Mouse (Mus musculus): ENCODE results near the gene Afap1l2. TPM values are rescaled to one million over a fixed set of nuclear protein-coding genes. Genes with fewer than 3 reads are reported as not detected.

Gene Afap1l2
- polyA plus RNA-seq, 1 experiment: 9.2 TPM

- Histone ChIP-seq H3K36me3 (ENCODE audit: control insufficient read depth, insufficient read depth, low read length) (no peaks in the 10 kb centered on the region), H3K27ac (ENCODE audit: insufficient read depth, low read depth, low read length) (peak overlapping the region; percentile 80), H3K27me3 (replicated peaks; ENCODE audit: control insufficient read depth, insufficient read depth, low read length) (no peaks in the 10 kb centered on the region), H3K4me3 (ENCODE audit: insufficient read depth, low read depth, low read length) (no peak overlapping the region), H3K4me1 (ENCODE audit: control insufficient read depth, insufficient read depth, low read length) (no peaks in the 10 kb centered on the region)
- 53% methylated on average over 9 of the region's 9 CpGs for WGBS
- no peak for TF ChIP-seq POLR2A (IDR thresholded peaks at IDR 0.05; ENCODE audit: low read depth, low read length)
- TF ChIP-seq CTCF (conservative IDR thresholded peaks at IDR 0.05; ENCODE audit: insufficient read depth, insufficient read length, low read depth, low read length): no peak
- peak; percentile 84 for DNase-seq
These were observed 63.8 kb downstream of the Afap1l2 start for GRCm38 (mm10) chr19:56944211-56944610.

GRCm38 (mm10) chr19:56942216-56942615, 65.8 kb downstream of the Afap1l2 start:
- TF ChIP-seq POLR2A (IDR thresholded peaks at IDR 0.05; ENCODE audit: low read depth, low read length) (no peak), CTCF (conservative IDR thresholded peaks at IDR 0.05; ENCODE audit: insufficient read depth, insufficient read length, low read depth, low read length) (no peak)
- H3K27me3 ChIP-seq (replicated peaks; ENCODE audit: control insufficient read depth, insufficient read depth, low read length): no peaks in the 10 kb centered on the region
- no peak overlapping the region for H3K4me3 ChIP-seq (ENCODE audit: insufficient read depth, low read depth, low read length)
- no peak for DNase-seq
- H3K36me3 ChIP-seq (ENCODE audit: control insufficient read depth, insufficient read depth, low read length): no peaks in the 10 kb centered on the region
- H3K4me1 ChIP-seq (ENCODE audit: control insufficient read depth, insufficient read depth, low read length): no peaks in the 10 kb centered on the region
- 93% methylated on average over 7 of the region's 7 CpGs for WGBS
- H3K27ac ChIP-seq (ENCODE audit: insufficient read depth, low read depth, low read length): no peak overlapping the region

DNA sequence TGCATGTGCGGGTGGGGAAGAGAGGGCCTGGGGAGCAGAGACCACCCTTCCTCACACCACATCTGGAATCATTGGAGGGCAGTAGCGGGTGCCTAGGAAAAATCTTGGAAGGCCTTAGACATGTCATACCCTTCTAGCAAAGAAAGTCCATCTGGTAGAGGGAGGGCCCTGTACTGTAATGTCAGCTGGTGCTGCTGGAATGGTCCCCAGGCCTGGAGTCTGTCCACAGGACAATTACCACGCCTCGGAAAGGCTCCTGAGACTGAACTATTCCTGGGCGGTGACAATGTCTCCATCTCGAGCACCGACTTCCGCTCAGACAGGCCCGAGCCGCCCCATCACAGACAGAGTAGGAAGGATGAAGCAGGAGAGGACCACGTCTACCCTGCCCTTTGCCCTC, 67.5 kb downstream of the Afap1l2 start:
- Histone ChIP-seq H3K4me1 (ENCODE audit: control insufficient read depth, insufficient read depth, low read length) (no peaks in the 10 kb centered on the region), H3K27ac (ENCODE audit: insufficient read depth, low read depth, low read length) (no peak overlapping the region), H3K36me3 (ENCODE audit: control insufficient read depth, insufficient read depth, low read length) (no peaks in the 10 kb centered on the region), H3K27me3 (replicated peaks; ENCODE audit: control insufficient read depth, insufficient read depth, low read length) (no peaks in the 10 kb centered on the region), H3K4me3 (ENCODE audit: insufficient read depth, low read depth, low read length) (no peak overlapping the region)
- peak; percentile 64 for DNase-seq
- WGBS: 80% methylated on average over 11 of the region's 11 CpGs
- TF ChIP-seq CTCF (conservative IDR thresholded peaks at IDR 0.05; ENCODE audit: insufficient read depth, insufficient read length, low read depth, low read length) (no peak), POLR2A (IDR thresholded peaks at IDR 0.05; ENCODE audit: low read depth, low read length) (no peak)

DNA sequence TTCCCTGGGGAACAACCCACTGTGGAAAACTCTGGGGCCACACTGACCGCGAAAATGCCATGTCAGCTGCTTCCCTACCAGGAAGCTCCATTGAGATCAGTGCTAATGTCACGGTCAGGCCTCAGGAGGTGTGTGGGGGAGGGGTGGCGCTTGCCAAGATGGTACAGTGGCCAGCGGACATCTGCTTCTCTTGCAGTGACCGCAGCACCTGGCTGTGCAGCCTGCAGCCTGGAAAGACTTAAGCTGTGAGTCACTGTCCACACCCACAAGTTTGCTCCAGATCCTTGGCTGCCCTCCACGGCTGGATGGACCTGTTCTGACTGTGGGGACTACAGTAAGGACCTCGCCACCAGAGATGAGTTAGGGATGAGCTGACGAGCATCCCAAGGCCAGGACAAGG, 68.2 kb downstream of the Afap1l2 start:
- DNase-seq: peak; percentile 78
- no peak overlapping the region; the same call in 1 of the 2 replicates for H3K27ac ChIP-seq (ENCODE audit: insufficient read depth, low read depth, low read length)
- no peak overlapping the region for H3K4me3 ChIP-seq (ENCODE audit: insufficient read depth, low read depth, low read length)
- H3K27me3 ChIP-seq (replicated peaks; ENCODE audit: control insufficient read depth, insufficient read depth, low read length): no peaks in the 10 kb centered on the region
- TF ChIP-seq POLR2A (IDR thresholded peaks at IDR 0.05; ENCODE audit: low read depth, low read length): no peak
- no peak for TF ChIP-seq CTCF (conservative IDR thresholded peaks at IDR 0.05; ENCODE audit: insufficient read depth, insufficient read length, low read depth, low read length)
- H3K4me1 ChIP-seq (ENCODE audit: control insufficient read depth, insufficient read depth, low read length): no peaks in the 10 kb centered on the region
- no peaks in the 10 kb centered on the region for H3K36me3 ChIP-seq (ENCODE audit: control insufficient read depth, insufficient read depth, low read length)
- 39% methylated on average over 9 of the region's 9 CpGs for WGBS

- Histone ChIP-seq H3K36me3 (ENCODE audit: control insufficient read depth, insufficient read depth, low read length) (no peaks in the 10 kb centered on the region), H3K4me1 (ENCODE audit: control insufficient read depth, insufficient read depth, low read length) (no peaks in the 10 kb centered on the region), H3K27me3 (replicated peaks; ENCODE audit: control insufficient read depth, insufficient read depth, low read length) (no peaks in the 10 kb centered on the region), H3K27ac (ENCODE audit: insufficient read depth, low read depth, low read length) (no peak overlapping the region), H3K4me3 (ENCODE audit: insufficient read depth, low read depth, low read length) (no peak overlapping the region)
- no peak for DNase-seq
- 89% methylated on average over 5 of the region's 5 CpGs for WGBS
- no peak for TF ChIP-seq POLR2A (IDR thresholded peaks at IDR 0.05; ENCODE audit: low read depth, low read length)
- no peak for TF ChIP-seq CTCF (conservative IDR thresholded peaks at IDR 0.05; ENCODE audit: insufficient read depth, insufficient read length, low read depth, low read length)
These were observed 70.1 kb downstream of the Afap1l2 start for GRCm38 (mm10) chr19:56937911-56938310.

DNA sequence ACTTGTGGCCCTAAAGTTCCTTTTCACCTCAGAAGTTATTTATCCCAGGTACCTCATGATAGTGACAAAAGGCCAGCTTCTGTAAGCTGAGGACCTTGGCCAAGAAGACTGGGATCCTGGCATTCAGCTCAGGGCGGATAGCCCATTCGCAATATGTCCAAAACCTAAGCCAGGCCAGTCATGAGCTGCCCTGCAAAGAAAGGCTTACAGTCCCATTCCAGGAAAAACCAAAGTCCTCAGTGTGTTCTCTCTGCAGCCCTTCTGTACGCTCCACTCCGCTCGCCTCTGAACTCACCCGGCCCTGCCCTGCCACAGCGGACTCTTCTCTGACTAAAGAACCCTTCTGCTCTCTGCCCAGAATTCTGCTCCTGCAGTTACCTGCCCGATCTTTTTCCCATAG, 71.8 kb downstream of the Afap1l2 start:
- DNase-seq: peak; percentile 76
- no peak overlapping the region for H3K4me3 ChIP-seq (ENCODE audit: insufficient read depth, low read depth, low read length)
- WGBS: 74% methylated on average over 8 of the region's 8 CpGs
- TF ChIP-seq CTCF (conservative IDR thresholded peaks at IDR 0.05; ENCODE audit: insufficient read depth, insufficient read length, low read depth, low read length) (no peak), POLR2A (IDR thresholded peaks at IDR 0.05; ENCODE audit: low read depth, low read length) (no peak)
- H3K27me3 ChIP-seq (replicated peaks; ENCODE audit: control insufficient read depth, insufficient read depth, low read length): no peaks in the 10 kb centered on the region
- H3K36me3 ChIP-seq (ENCODE audit: control insufficient read depth, insufficient read depth, low read length): no peaks in the 10 kb centered on the region
- H3K4me1 ChIP-seq (ENCODE audit: control insufficient read depth, insufficient read depth, low read length): no peaks in the 10 kb centered on the region
- H3K27ac ChIP-seq (ENCODE audit: insufficient read depth, low read depth, low read length): no peak overlapping the region

DNA sequence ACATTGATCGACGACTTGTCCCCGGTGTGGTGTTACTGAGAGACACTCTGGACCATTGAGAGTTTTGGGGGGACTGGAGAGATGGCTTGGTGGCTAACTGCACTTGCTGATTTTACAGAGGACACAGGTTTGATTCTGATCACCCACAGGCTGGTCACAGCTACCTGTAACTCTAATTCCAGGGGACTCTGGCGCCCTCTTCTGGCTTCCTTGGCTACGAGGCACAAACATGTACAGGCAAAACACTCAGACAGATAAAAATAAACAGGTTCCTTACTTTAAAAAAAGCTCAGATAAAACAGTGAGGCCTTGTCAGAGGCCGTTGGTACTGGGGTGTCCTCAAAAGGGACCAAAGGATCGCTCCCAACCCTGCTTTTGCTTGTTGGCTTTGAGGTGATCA, 72.3 kb downstream of the Afap1l2 start:
- Histone ChIP-seq H3K27ac (ENCODE audit: insufficient read depth, low read depth, low read length) (no peak overlapping the region), H3K36me3 (ENCODE audit: control insufficient read depth, insufficient read depth, low read length) (no peaks in the 10 kb centered on the region), H3K4me3 (ENCODE audit: insufficient read depth, low read depth, low read length) (no peak overlapping the region), H3K4me1 (ENCODE audit: control insufficient read depth, insufficient read depth, low read length) (no peaks in the 10 kb centered on the region), H3K27me3 (replicated peaks; ENCODE audit: control insufficient read depth, insufficient read depth, low read length) (no peaks in the 10 kb centered on the region)
- peak; percentile 31; the same call in 1 of the 2 replicates for TF ChIP-seq CTCF (conservative IDR thresholded peaks at IDR 0.05; ENCODE audit: insufficient read depth, insufficient read length, low read depth, low read length)
- no peak for TF ChIP-seq POLR2A (IDR thresholded peaks at IDR 0.05; ENCODE audit: low read depth, low read length)
- 94% methylated on average over 7 of the region's 7 CpGs for WGBS
- no peak for DNase-seq
